Mouse (Mus musculus) neural tube, embryonic 14.5 days (tissue): ENCODE measurements around the gene Cacna1s. TPM values are rescaled to one million over a fixed set of nuclear protein-coding genes. Genes with fewer than 3 reads are reported as not detected.
A peak's percentile ranks its signal among the peaks of the same experiment; 100 is the strongest.

Experiments
- ATAC-seq: fragments of 200-750 bp; cut with Nextera tagmentation; 2 replicates; pipeline ENCODE4 v1.8.0; 2017; ENCODE audit warnings: low read depth, mild to moderate bottlenecking, moderate TSS enrichment, moderate library complexity
- H3K27ac ChIP-seq: fragments of 300-500 bp; sonication (generic); 2 replicates; pipeline ENCODE4 v1.5.1; 2014; ENCODE audit warnings: low read depth, mild to moderate bottlenecking, control low read depth, low read length, moderate library complexity, mixed read lengths
- H3K27me3 ChIP-seq: fragments of 300-500 bp; sonication (generic); 2 replicates; pipeline ENCODE4 v1.6.1; 2014; ENCODE audit warnings: low read length; ENCODE audit not compliant: control insufficient read depth, insufficient read depth
- H3K36me3 ChIP-seq: fragments of 300-500 bp; sonication (generic); 2 replicates; pipeline ENCODE4 v1.6.1; 2014; ENCODE audit warnings: low read length, mixed read lengths; ENCODE audit not compliant: control insufficient read depth, insufficient read depth
- H3K4me1 ChIP-seq: fragments of 300-500 bp; sonication (generic); 2 replicates; pipeline ENCODE4 v1.6.1; 2014; ENCODE audit warnings: low read length; ENCODE audit not compliant: control insufficient read depth, insufficient read depth
- H3K4me2 ChIP-seq: fragments of 300-500 bp; sonication (generic); 2 replicates; pipeline ENCODE4 v1.6.1; 2014; ENCODE audit warnings: mild to moderate bottlenecking, low read depth, low read length, control low read depth
- H3K4me3 ChIP-seq: fragments of 300-500 bp; sonication (generic); 2 replicates; pipeline ENCODE4 v1.5.1; 2014; ENCODE audit warnings: low read depth, low read length, control low read depth, mixed read lengths
- H3K9ac ChIP-seq: fragments of 300-500 bp; sonication (generic); replicated peaks from 2 replicates; pipeline ENCODE4 v1.6.1; 2014; ENCODE audit warnings: low read depth, mild to moderate bottlenecking, control low read depth, low read length, mixed read lengths
- H3K9me3 ChIP-seq: fragments of 300-500 bp; sonication (generic); 2 replicates; pipeline ENCODE4 v1.6.1; 2016; ENCODE audit warnings: low read length; ENCODE audit not compliant: control insufficient read depth
- WGBS: fragments of 180-500 bp; shearing (Covaris S2); extraction: QIAGEN DNeasy Blood & Tissue Kit; methylation state at CpG from one replicate; pipeline ENCODE4 v1.1.7; 2014; 5-methylcytosine and 5-hydroxymethylcytosine counted together
- polyA plus RNA-seq: library from polyadenylated mRNA; unstranded; fragments of >200 nt; fragmentation: Nextera tagmentation; extraction: Ambion mirVana; gene quantifications from 2 replicates; pipeline ENCODE4 v1.2.1, GENCODE M21; 2014

The Cacna1s gene
- polyA plus RNA-seq, 1 experiment from 2014 or later: 0.20 TPM

GRCm38 (mm10) chr1:136061790-136062141 lies 9.2 kb downstream of the Cacna1s start:
- no peaks in the 10 kb centered on the region for H3K9me3 ChIP-seq
- WGBS: 75% methylated on average over 7 of the region's 7 CpGs
- H3K27me3 ChIP-seq: no peaks in the 10 kb centered on the region
- H3K36me3 ChIP-seq: no peaks in the 10 kb centered on the region
- H3K4me3 ChIP-seq: no peak overlapping the region
- no peak overlapping the region for H3K4me2 ChIP-seq
- no peak overlapping the region for H3K27ac ChIP-seq
- H3K4me1 ChIP-seq: no peaks in the 10 kb centered on the region
- 0 out of 2 replicates have a peak, but pooled peaks have one; percentile 28 for ATAC-seq
- H3K9ac ChIP-seq: no peak overlapping the region

GRCm38 (mm10) chr1:136063991-136064390 lies 11.4 kb downstream of the Cacna1s start:
- Histone ChIP-seq H3K36me3 (no peaks in the 10 kb centered on the region), H3K4me1 (no peaks in the 10 kb centered on the region), H3K27ac (no peak overlapping the region), H3K9ac (no peak overlapping the region), H3K4me3 (no peak overlapping the region), H3K4me2 (no peak overlapping the region), H3K27me3 (no peaks in the 10 kb centered on the region), H3K9me3 (no peaks in the 10 kb centered on the region)
- WGBS: 69% methylated on average over 5 of the region's 5 CpGs
- no peak for ATAC-seq

DNA sequence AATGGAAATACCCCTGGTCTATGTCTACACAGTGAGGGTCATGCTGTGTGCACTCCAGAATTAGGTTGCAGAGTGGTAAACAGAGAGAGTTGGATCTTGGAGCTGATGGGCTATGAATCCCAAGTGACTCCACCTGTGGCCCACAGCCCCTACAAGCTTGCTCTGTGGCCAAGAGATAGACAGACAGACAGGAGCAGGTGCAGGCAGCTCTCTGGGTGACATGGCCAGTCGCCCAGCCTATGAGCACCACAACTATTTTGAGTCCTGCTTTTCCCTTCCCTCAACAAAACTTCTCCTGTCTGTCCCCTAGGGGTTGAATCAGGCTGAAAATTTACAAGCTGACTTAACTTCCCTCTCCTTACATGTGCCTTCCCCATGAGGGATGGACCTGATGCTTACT lies 14.1 kb downstream of the Cacna1s start:
- H3K9me3 ChIP-seq: no peaks in the 10 kb centered on the region
- H3K27me3 ChIP-seq: no peaks in the 10 kb centered on the region
- 75% methylated on average over 1 of the region's 1 CpGs for WGBS
- H3K4me1 ChIP-seq: no peaks in the 10 kb centered on the region
- no peak for ATAC-seq
- H3K4me2 ChIP-seq: no peak overlapping the region
- no peak overlapping the region for H3K27ac ChIP-seq
- no peaks in the 10 kb centered on the region for H3K36me3 ChIP-seq
- H3K9ac ChIP-seq: no peak overlapping the region
- no peak overlapping the region for H3K4me3 ChIP-seq

DNA sequence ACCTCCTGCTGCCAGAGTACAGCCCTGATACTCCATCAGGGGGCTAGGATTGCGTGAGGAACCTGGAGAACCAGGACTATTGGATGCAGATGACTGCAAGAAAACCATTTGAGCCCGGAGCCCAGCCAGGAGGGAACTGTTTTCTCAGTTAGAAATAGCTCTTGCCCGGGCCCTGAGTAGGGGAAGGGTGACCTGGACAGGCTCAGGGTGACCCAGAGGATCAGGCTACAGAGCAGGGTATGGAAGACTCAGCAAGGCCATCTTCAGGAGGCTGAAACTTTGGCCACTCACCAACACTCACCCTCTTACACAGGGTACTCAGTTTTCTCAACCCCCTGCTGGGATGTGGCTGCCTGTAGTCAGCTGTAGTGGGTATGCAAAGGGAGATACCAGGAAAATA lies 15.0 kb downstream of the Cacna1s start:
- Histone ChIP-seq H3K9me3 (no peaks in the 10 kb centered on the region), H3K4me1 (no peaks in the 10 kb centered on the region), H3K27ac (no peak overlapping the region), H3K27me3 (no peaks in the 10 kb centered on the region), H3K4me2 (no peak overlapping the region), H3K4me3 (no peak overlapping the region), H3K36me3 (no peaks in the 10 kb centered on the region), H3K9ac (no peak overlapping the region)
- ATAC-seq: no peak
- 81% methylated on average over 3 of the region's 3 CpGs for WGBS

GRCm38 (mm10) chr1:136076086-136076485 lies 23.5 kb downstream of the Cacna1s start:
- H3K27me3 ChIP-seq: no peaks in the 10 kb centered on the region
- no peak overlapping the region for H3K27ac ChIP-seq
- no peaks in the 10 kb centered on the region for H3K4me1 ChIP-seq
- H3K4me2 ChIP-seq: no peak overlapping the region
- H3K4me3 ChIP-seq: no peak overlapping the region
- no peaks in the 10 kb centered on the region for H3K36me3 ChIP-seq
- ATAC-seq: no peak
- no peaks in the 10 kb centered on the region for H3K9me3 ChIP-seq
- H3K9ac ChIP-seq: no peak overlapping the region
- WGBS: 8% methylated on average over 3 of the region's 3 CpGs

DNA sequence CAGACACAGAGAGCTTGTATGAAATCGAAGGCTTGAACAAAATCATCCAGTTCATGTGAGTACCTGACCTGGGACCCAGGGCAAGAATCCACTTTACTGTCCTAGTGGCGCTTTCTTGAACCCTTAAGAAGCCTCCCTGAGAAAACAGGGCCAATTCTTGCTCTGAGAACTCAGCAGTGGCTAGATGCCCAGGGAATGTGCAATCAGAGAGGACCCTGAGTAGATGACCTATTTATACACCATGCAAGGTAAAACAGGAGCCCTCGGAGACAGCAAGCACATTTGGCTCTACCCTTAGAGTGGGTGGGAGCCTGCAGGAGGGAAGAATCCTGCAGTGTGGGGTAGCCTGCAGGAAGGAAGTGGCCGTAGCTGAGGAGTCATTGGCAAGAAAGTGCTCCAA lies 25.1 kb downstream of the Cacna1s start:
- Histone ChIP-seq H3K4me1 (no peaks in the 10 kb centered on the region), H3K27me3 (no peaks in the 10 kb centered on the region), H3K4me2 (no peak overlapping the region), H3K4me3 (no peak overlapping the region), H3K36me3 (no peaks in the 10 kb centered on the region), H3K9me3 (no peaks in the 10 kb centered on the region), H3K9ac (no peak overlapping the region), H3K27ac (no peak overlapping the region)
- ATAC-seq: no peak
- WGBS: 71% methylated on average over 4 of the region's 4 CpGs

DNA sequence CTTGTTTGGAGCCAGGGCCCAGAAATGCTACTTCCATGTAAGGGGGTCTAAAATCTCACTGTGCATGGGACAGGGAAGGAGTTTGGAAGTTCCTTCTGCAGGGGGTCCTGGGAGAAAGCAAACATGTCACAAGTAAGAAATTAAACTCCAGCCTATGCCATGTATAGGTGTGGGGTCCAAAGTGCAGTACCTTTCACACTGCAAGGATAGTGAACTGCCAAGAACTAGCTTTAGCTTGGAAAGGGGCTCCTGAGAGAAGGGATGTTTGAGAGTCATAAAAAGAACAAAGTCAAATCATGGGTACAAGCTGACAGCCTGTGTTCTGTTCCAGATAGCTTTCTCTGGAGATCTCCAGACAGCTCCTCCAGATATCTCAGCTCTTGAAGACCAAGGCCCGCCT lies 28.6 kb downstream of the Cacna1s start:
- no peaks in the 10 kb centered on the region for H3K9me3 ChIP-seq
- no peak overlapping the region for H3K4me2 ChIP-seq
- 96% methylated on average over 1 of the region's 1 CpGs for WGBS
- no peak overlapping the region for H3K9ac ChIP-seq
- H3K27ac ChIP-seq: no peak overlapping the region
- H3K36me3 ChIP-seq: no peaks in the 10 kb centered on the region
- no peaks in the 10 kb centered on the region for H3K27me3 ChIP-seq
- H3K4me3 ChIP-seq: no peak overlapping the region
- no peaks in the 10 kb centered on the region for H3K4me1 ChIP-seq
- ATAC-seq: no peak

GRCm38 (mm10) chr1:136085988-136086685 lies 33.6 kb downstream of the Cacna1s start:
- Histone ChIP-seq H3K27ac (no peak overlapping the region), H3K9me3 (no peaks in the 10 kb centered on the region), H3K4me3 (no peak overlapping the region), H3K4me2 (no peak overlapping the region), H3K4me1 (no peaks in the 10 kb centered on the region), H3K36me3 (no peaks in the 10 kb centered on the region), H3K27me3 (no peaks in the 10 kb centered on the region), H3K9ac (no peak overlapping the region)
- WGBS: 86% methylated on average over 3 of the region's 3 CpGs
- no peak for ATAC-seq

DNA sequence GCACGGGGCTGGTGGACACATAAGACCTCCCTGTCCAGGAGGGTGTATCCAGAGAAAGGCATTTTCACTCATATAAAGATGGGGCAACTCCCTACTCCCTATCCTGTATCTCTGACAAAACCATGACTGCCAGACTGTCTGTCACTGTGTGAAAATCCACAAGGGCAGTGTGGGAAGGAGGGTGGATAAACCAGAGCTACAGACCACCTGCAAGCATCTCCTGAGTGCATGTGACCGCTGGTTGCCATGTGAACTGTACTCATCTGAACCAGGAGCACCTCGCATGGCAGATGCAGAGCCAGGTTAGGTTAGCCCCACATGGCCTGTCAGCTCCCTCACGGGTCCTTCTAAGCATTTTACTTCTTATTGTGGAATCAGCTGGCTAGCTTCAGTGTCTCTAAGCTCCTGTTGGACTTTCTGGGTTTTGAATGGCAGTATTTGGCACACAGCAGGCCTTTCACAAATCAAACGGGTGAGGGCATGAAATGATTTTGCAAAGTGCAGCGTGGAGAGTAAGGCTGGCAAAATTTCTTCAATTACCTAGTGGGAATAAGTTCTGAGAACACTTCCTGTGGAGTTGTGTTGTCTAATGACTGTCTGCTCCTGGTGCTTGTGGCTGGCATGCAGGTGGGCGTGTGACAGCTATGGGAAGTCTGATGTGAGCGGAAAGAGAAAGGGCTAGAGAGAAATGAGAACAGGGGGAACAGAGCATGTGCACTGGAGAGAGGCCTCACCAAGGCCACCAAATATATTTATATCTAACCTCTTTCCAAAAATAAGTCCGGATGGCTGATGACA lies 37.0 kb downstream of the Cacna1s start:
- Histone ChIP-seq H3K36me3 (no peaks in the 10 kb centered on the region), H3K27ac (no peak overlapping the region), H3K27me3 (no peaks in the 10 kb centered on the region), H3K4me2 (no peak overlapping the region), H3K4me1 (no peaks in the 10 kb centered on the region), H3K9me3 (no peaks in the 10 kb centered on the region), H3K4me3 (no peak overlapping the region), H3K9ac (no peak overlapping the region)
- no peak for ATAC-seq
- WGBS: 82% methylated on average over 9 of the region's 9 CpGs
